Comparison of ENCODE assay signal across 9 mouse cellular contexts in genomic region chr11:107808508-107808907, GRCm38 (mm10). TPM values are rescaled to one million over a fixed set of nuclear protein-coding genes. Genes with fewer than 3 reads are reported as not detected.
DNase-seq lines count a peak whose midpoint lies in the region; ATAC-seq and TF ChIP-seq lines count a peak whose summit lies in the region.
"Had no signal": no experiment of that assay in that cellular context is flagged by ENCODE, and none has a peak within 500 bp of the region (broad histone marks: within the 10 kb centered on the region; RNA-seq: fewer than 3 reads in every experiment).

No protein-coding gene starts in this region.

- 78% methylated on average over 8 of the region's 8 CpGs for WGBS in kidney, adult 2 months
- WGBS in kidney, embryonic 15.5 days, result 79% methylated on average over 8 of the region's 8 CpGs
- WGBS in liver, embryonic 14.5 days (ENCODE audit: insufficient replicate concordance), result 49% methylated on average over 8 of the region's 8 CpGs
- 79% methylated on average over 8 of the region's 8 CpGs for WGBS in neural tube, embryonic 15.5 days

- no peak for ATAC-seq in kidney, embryonic 15.5 days (replicated peaks; ENCODE audit: low FRiP score)
- ATAC-seq in liver, embryonic 14.5 days (ENCODE audit: insufficient read depth), result no peak
- no peak for ATAC-seq in neural tube, embryonic 15.5 days (ENCODE audit: low FRiP score)

- no peak for DNase-seq in kidney, adult 2 months
- peak; percentile 35 for DNase-seq in CH12.LX (ENCODE audit: extremely low read depth)
- DNase-seq in MEL (ENCODE audit: low read depth, low spot score), result peak; percentile 51
- no peak for DNase-seq in liver, embryonic 14.5 days (ENCODE audit: low read depth in 3 of 3, low spot score in 3 of 3)
- DNase-seq in yolk sac, embryonic 10.5 days (ENCODE audit: low spot score), result no peak

- TF ChIP-seq EP300 in CH12.LX (IDR thresholded peaks at IDR 0.05; ENCODE audit: low read length) (no peak), MEL (IDR thresholded peaks at IDR 0.05; ENCODE audit: low read depth in 1 of 2, low read length in 2 of 2) (no peak)
- no peak for TF ChIP-seq EP300 in liver, embryonic 14.5 days (IDR thresholded peaks at IDR 0.05; ENCODE audit: low read depth)

- H3K9me3 ChIP-seq in kidney, embryonic 15.5 days (replicated peaks), result no peaks in the 10 kb centered on the region
- H3K9me3 ChIP-seq in CH12.LX (replicated peaks; ENCODE audit: low read length) (peaks cover 3% of the 10 kb centered on the region), MEL (replicated peaks; ENCODE audit: insufficient read depth, low read length) (no peaks in the 10 kb centered on the region)
- no peaks in the 10 kb centered on the region for H3K9me3 ChIP-seq in liver, embryonic 14.5 days (ENCODE audit: control insufficient read depth, low read length)
- H3K9me3 ChIP-seq in neural tube, embryonic 15.5 days (replicated peaks), result no peaks in the 10 kb centered on the region
- H3K9me3 ChIP-seq: neural tube, embryonic 13.5 days had no signal

- no peaks in the 10 kb centered on the region for H3K27me3 ChIP-seq in kidney, adult 2 months (replicated peaks; ENCODE audit: control insufficient read depth, insufficient read depth, low read length)
- peaks cover 31% of the 10 kb centered on the region for H3K27me3 ChIP-seq in kidney, embryonic 15.5 days
- peaks cover 60% of the 10 kb centered on the region for H3K27me3 ChIP-seq in CH12.LX (replicated peaks)
- no peaks in the 10 kb centered on the region for H3K27me3 ChIP-seq in MEL (ENCODE audit: control insufficient read depth in 1 of 2, insufficient read depth in 2 of 2, low read length in 2 of 2)
- no peaks in the 10 kb centered on the region for H3K27me3 ChIP-seq in liver, embryonic 14.5 days (ENCODE audit: control insufficient read depth, insufficient read depth, low read length)
- H3K27me3 ChIP-seq in neural tube, embryonic 15.5 days (replicated peaks), result 0 out of 2 replicates have a peak, but pooled peaks cover 4% of the 10 kb centered on the region

- in situ Hi-C loops in CH12.LX (cut with MboI; ENCODE audit: low pct_ligation_motif_present, low pct_unique_long_range_greater_than_20kb, low sequenced_read_pairs), result no loop called here

- H3K4me2 ChIP-seq in kidney, embryonic 15.5 days, result no peak overlapping the region
- no peak overlapping the region for H3K4me2 ChIP-seq in CH12.LX (ENCODE audit: insufficient read depth, low read depth, poor library complexity, severe bottlenecking)
- H3K4me2 ChIP-seq in liver, embryonic 14.5 days (ENCODE audit: low read depth), result no peak overlapping the region
- no peak overlapping the region for H3K4me2 ChIP-seq in neural tube, embryonic 15.5 days
- H3K4me2 ChIP-seq: neural tube, embryonic 13.5 days had no signal

- no peaks in the 10 kb centered on the region for H3K79me2 ChIP-seq in CH12.LX (replicated peaks; ENCODE audit: control insufficient read depth, extremely low read depth, insufficient read depth, poor library complexity, severe bottlenecking)
- H3K79me2 ChIP-seq in MEL (ENCODE audit: control insufficient read depth, insufficient read depth, low read length, poor library complexity), result no peaks in the 10 kb centered on the region

- TF ChIP-seq RAD21 in CH12.LX (IDR thresholded peaks at IDR 0.05; ENCODE audit: low read depth, low read length), result peak; percentile 42
- TF ChIP-seq RAD21 in MEL (IDR thresholded peaks at IDR 0.05; ENCODE audit: low read depth, low read length), result peak; percentile 53

- H3K9ac ChIP-seq in kidney, embryonic 15.5 days, result no peak overlapping the region
- H3K9ac ChIP-seq in CH12.LX (ENCODE audit: insufficient read depth, low read depth), result no peak overlapping the region
- no peak overlapping the region for H3K9ac ChIP-seq in MEL (ENCODE audit: control insufficient read depth, low read depth, low read length, poor library complexity, severe bottlenecking)
- no peak overlapping the region for H3K9ac ChIP-seq in liver, embryonic 14.5 days (replicated peaks)
- no peak overlapping the region for H3K9ac ChIP-seq in neural tube, embryonic 15.5 days (replicated peaks)
- H3K9ac ChIP-seq: neural tube, embryonic 13.5 days had no signal

- no peaks in the 10 kb centered on the region for H3K36me3 ChIP-seq in kidney, adult 2 months (ENCODE audit: control insufficient read depth, insufficient read depth, low read length)
- no peaks in the 10 kb centered on the region for H3K36me3 ChIP-seq in kidney, embryonic 15.5 days
- H3K36me3 ChIP-seq in CH12.LX (replicated peaks in 1 of 2; ENCODE audit: control insufficient read depth in 1 of 2, insufficient read depth in 1 of 2, low read length in 1 of 2) (no peaks in the 10 kb centered on the region), MEL (ENCODE audit: control insufficient read depth in 1 of 2, insufficient read depth in 2 of 2, low read length in 2 of 2) (no peaks in the 10 kb centered on the region)
- H3K36me3 ChIP-seq in liver, embryonic 14.5 days (replicated peaks; ENCODE audit: control insufficient read depth, insufficient read depth, low read depth), result no peaks in the 10 kb centered on the region
- H3K36me3 ChIP-seq in neural tube, embryonic 15.5 days, result no peaks in the 10 kb centered on the region
- H3K36me3 ChIP-seq: neural tube, embryonic 13.5 days had no signal

- no peaks in the 10 kb centered on the region for H3K4me1 ChIP-seq in kidney, adult 2 months (ENCODE audit: control insufficient read depth, insufficient read depth, low read length)
- peaks cover 8% of the 10 kb centered on the region; the same call in 1 of the 2 replicates for H3K4me1 ChIP-seq in kidney, embryonic 15.5 days
- H3K4me1 ChIP-seq in CH12.LX (ENCODE audit: control insufficient read depth in 1 of 2, insufficient read depth in 2 of 2) (no peaks in the 10 kb centered on the region), MEL (ENCODE audit: control insufficient read depth in 1 of 2, insufficient read depth in 2 of 2, low read length in 2 of 2) (no peaks in the 10 kb centered on the region)
- no peaks in the 10 kb centered on the region for H3K4me1 ChIP-seq in liver, embryonic 14.5 days (replicated peaks; ENCODE audit: control insufficient read depth in 2 of 2, insufficient read depth in 2 of 2, low read length in 1 of 2)
- H3K4me1 ChIP-seq in neural tube, embryonic 15.5 days, result peaks cover 24% of the 10 kb centered on the region

- TF ChIP-seq CTCF in kidney, adult 2 months (conservative IDR thresholded peaks at IDR 0.05; ENCODE audit: insufficient read depth, insufficient read length, low read depth, low read length), result peak; percentile 44
- peak; percentile 60 to 76 for TF ChIP-seq CTCF in CH12.LX (conservative IDR thresholded peaks at IDR 0.05 in 1 of 2, IDR thresholded peaks at IDR 0.05 in 1 of 2; ENCODE audit: low read depth in 2 of 2, low read length in 2 of 2)
- TF ChIP-seq CTCF in MEL (IDR thresholded peaks at IDR 0.05 in 2 of 3, conservative IDR thresholded peaks at IDR 0.05 in 1 of 3; ENCODE audit: control insufficient read depth in 1 of 3, insufficient read depth in 1 of 3, low read depth in 2 of 3, low read length in 3 of 3, poor library complexity in 1 of 3, severe bottlenecking in 1 of 3), result peak; percentile 68 to 85 (median 72)
- peak; percentile 59 for TF ChIP-seq CTCF in liver, embryonic 14.5 days (IDR thresholded peaks at IDR 0.05; ENCODE audit: low read depth)

- no peak overlapping the region for H3K27ac ChIP-seq in kidney, adult 2 months (ENCODE audit: insufficient read depth, low read depth, low read length)
- no peak overlapping the region for H3K27ac ChIP-seq in kidney, embryonic 15.5 days
- no peak overlapping the region for H3K27ac ChIP-seq in CH12.LX (ENCODE audit: insufficient read depth, low read depth)
- H3K27ac ChIP-seq in MEL (ENCODE audit: control insufficient read depth, low read depth, low read length), result no peak overlapping the region
- H3K27ac ChIP-seq in liver, embryonic 14.5 days, result no peak overlapping the region
- H3K27ac ChIP-seq in neural tube, embryonic 15.5 days (replicated peaks), result no peak overlapping the region
- H3K27ac ChIP-seq: neural tube, embryonic 13.5 days had no signal

- H3K4me3 ChIP-seq in kidney, adult 2 months (ENCODE audit: insufficient read depth, low read depth, low read length), result no peak overlapping the region
- no peak overlapping the region for H3K4me3 ChIP-seq in kidney, embryonic 15.5 days (replicated peaks)
- H3K4me3 ChIP-seq in CH12.LX (replicated peaks in 1 of 3; ENCODE audit: low read depth in 2 of 3, low read length in 2 of 3, poor library complexity in 1 of 3) (no peak overlapping the region), MEL (ENCODE audit: control insufficient read depth in 1 of 2, insufficient read depth in 1 of 2, low read depth in 2 of 2, low read length in 2 of 2) (no peak overlapping the region)
- no peak overlapping the region for H3K4me3 ChIP-seq in liver, embryonic 14.5 days (ENCODE audit: insufficient read depth in 1 of 2, low read depth in 2 of 2, low read length in 2 of 2)
- H3K4me3 ChIP-seq in neural tube, embryonic 15.5 days (replicated peaks), result no peak overlapping the region
- H3K4me3 ChIP-seq: neural tube, embryonic 13.5 days had no signal

- dilution Hi-C loops in CH12.LX (cut with MboI; ENCODE audit: extremely low pct_ligation_motif_present, extremely low pct_unique_long_range_greater_than_20kb, low sequenced_read_pairs), result no loop called here

- TF ChIP-seq POLR2A in kidney, adult 2 months (IDR thresholded peaks at IDR 0.05; ENCODE audit: low read depth, low read length), result no peak
- TF ChIP-seq POLR2A in CH12.LX (IDR thresholded peaks at IDR 0.05; ENCODE audit: low read depth, low read length) (no peak), MEL (IDR thresholded peaks at IDR 0.05; ENCODE audit: control insufficient read depth in 1 of 2, insufficient read depth in 1 of 2, low read depth in 1 of 2, low read length in 2 of 2, poor library complexity in 1 of 2) (no peak)

TF ChIP-seq in CH12.LX, 34 proteins besides CTCF, POLR2A, EP300 and RAD21 (continues in another document):
- TF ChIP-seq USF1 (IDR thresholded peaks at IDR 0.05; ENCODE audit: low read depth, low read length) (no peak), POLR2AphosphoS2 (IDR thresholded peaks at IDR 0.05; ENCODE audit: low read depth, low read length) (no peak)

TF ChIP-seq in MEL, 35 proteins besides CTCF, POLR2A, EP300 and RAD21 (continues in another document):
- TF ChIP-seq UBTF (IDR thresholded peaks at IDR 0.05; ENCODE audit: borderline replicate concordance, insufficient read depth, low read depth, low read length) (no peak), NELFE (IDR thresholded peaks at IDR 0.05; ENCODE audit: low read depth, low read length) (no peak)

RNA-seq across cellular contexts. Expression of gene Cacng4, which starts 14.2 kb away (rescaled TPM):
- polyA plus RNA-seq in kidney, adult 2 months (2012; rRNA removed), result 0.31 and 0.69 TPM in 2 replicates
- polyA plus RNA-seq in kidney, embryonic 15.5 days (2015; fragmentation: Nextera tagmentation; extraction: Ambion mirVana), result 2.5 and 3.3 TPM in 2 replicates
- not detected in 2 replicates for total RNA-seq in CH12.LX (2012; rRNA removed)
- not detected in 2 replicates for total RNA-seq in CH12.LX (2014; rRNA removed)
- polyA plus RNA-seq in CH12.LX (2012; ENCODE audit: insufficient read length, low read depth), result not detected in 2 replicates
- total RNA-seq in MEL (2012; rRNA removed), result not detected in 2 replicates
- not detected for polyA plus RNA-seq in MEL (2012; ENCODE audit: insufficient read depth in 1 of 2, insufficient read length in 2 of 2, low read depth in 1 of 2, low replicate concordance in 2 of 2, missing spikeins in 1 of 2)
- polyA plus RNA-seq in liver, embryonic 14.5 days (2012; rRNA removed), result 0.15 and 0.21 TPM in 2 replicates
- polyA plus RNA-seq in liver, embryonic 14.5 days (2014; fragmentation: Nextera tagmentation; extraction: Ambion mirVana), result 0.09 TPM in 1 of 2 replicates, not detected in the other
- 43.2 and 52.5 TPM in 2 replicates for polyA plus RNA-seq in neural tube, embryonic 15.5 days (2015; fragmentation: Nextera tagmentation; extraction: Ambion mirVana)
- total RNA-seq: heart, adult 8-10 months had no signal

Comparison
In these comparisons a context has a peak if more than half of its experiments do, and no peak if none do; other contexts are left out.
1. DNase-seq: peak in CH12.LX (single experiment) and MEL (single experiment); none in kidney, adult 2 months (single experiment), liver, embryonic 14.5 days (0 of 3) and yolk sac, embryonic 10.5 days (single experiment).
2. RNA of gene Cacng4, which starts 14.2 kb away (polyA plus RNA-seq): 43.2 to 52.5 TPM in neural tube, embryonic 15.5 days; 2.5 to 3.3 TPM in kidney, embryonic 15.5 days, 0.31 to 0.69 TPM in kidney, adult 2 months, 0.09 to 0.21 TPM in liver, embryonic 14.5 days, not detected in CH12.LX and not detected in MEL; every median in the first group is over 10 times any median in the second.
3. Peak in every context shown above with its lines, with median percentiles within 50 percentile points of each other: CTCF ChIP-seq.